Mouse (Mus musculus) hindbrain, embryonic 14.5 days (tissue): ENCODE results near the gene Grm1. TPM values are rescaled to one million over a fixed set of nuclear protein-coding genes. Genes with fewer than 3 reads are reported as not detected.

Source experiments
- ATAC-seq: fragments of 200-750 bp; cut with Nextera tagmentation; 2 replicates; pipeline ENCODE4 v1.8.0; 2017; ENCODE audit warnings: moderate number of reproducible peaks, mild to moderate bottlenecking, moderate TSS enrichment, moderate library complexity; ENCODE audit not compliant: low FRiP score
- DNase-seq: peaks from one replicate; pipeline ENCODE4 v3.0.0-alpha.2; 2015; ENCODE audit warnings: low spot score
- H3K27ac ChIP-seq: fragments of 300-500 bp; sonication (generic); 2 replicates; pipeline ENCODE4 v1.5.1; 2014; ENCODE audit warnings: mild to moderate bottlenecking, moderate library complexity
- H3K27me3 ChIP-seq: fragments of 300-500 bp; sonication (generic); 2 replicates; pipeline ENCODE4 v1.6.1; 2014; ENCODE audit warnings: mild to moderate bottlenecking, low read length, mixed read lengths; ENCODE audit not compliant: control insufficient read depth, insufficient read depth
- H3K36me3 ChIP-seq: fragments of 300-500 bp; sonication (generic); replicated peaks from 2 replicates; pipeline ENCODE4 v1.6.1; 2014; ENCODE audit not compliant: control insufficient read depth, insufficient read depth
- H3K4me1 ChIP-seq: fragments of 300-500 bp; sonication (generic); replicated peaks from 2 replicates; pipeline ENCODE4 v1.6.1; 2014; ENCODE audit warnings: antibody characterized with exemption, low read length, mixed read lengths; ENCODE audit not compliant: control insufficient read depth, insufficient read depth
- H3K4me2 ChIP-seq: fragments of 300-500 bp; sonication (generic); replicated peaks from 2 replicates; pipeline ENCODE4 v1.6.1; 2014; ENCODE audit warnings: mild to moderate bottlenecking, moderate library complexity
- H3K4me3 ChIP-seq: fragments of 300-500 bp; sonication (generic); replicated peaks from 2 replicates; pipeline ENCODE4 v1.5.1; 2014; ENCODE audit warnings: mild to moderate bottlenecking, low read length
- H3K9ac ChIP-seq: fragments of 300-500 bp; sonication (generic); 2 replicates; pipeline ENCODE4 v1.6.1; 2014
- H3K9me3 ChIP-seq: fragments of 300-500 bp; sonication (generic); 2 replicates; pipeline ENCODE4 v1.6.1; 2016; ENCODE audit warnings: low read length; ENCODE audit not compliant: control insufficient read depth
- WGBS: fragments of 180-500 bp; shearing (Covaris S2); extraction: QIAGEN DNeasy Blood & Tissue Kit; methylation state at CpG from one replicate; pipeline ENCODE4 v1.1.7; 2014; 5-methylcytosine and 5-hydroxymethylcytosine counted together
- polyA plus RNA-seq: library from polyadenylated mRNA; unstranded; fragments of >200 nt; fragmentation: Nextera tagmentation; extraction: Ambion mirVana; gene quantifications from 2 replicates; pipeline ENCODE4 v1.2.1, GENCODE M21; 2014

The Grm1 gene
- polyA plus RNA-seq, 1 experiment from 2014 or later: 5.1 TPM

- DNase-seq (no peak), ATAC-seq (no peak)
- 94% methylated on average over 1 of the region's 1 CpGs for WGBS
Measured at GRCm38 (mm10) chr10:10681048-10681447, 401.1 kb downstream of the Grm1 start, which contains the start of gene Gm10944. Gm10944 (plus strand) TSS chr10:10681348.

GRCm38 (mm10) chr10:10659976-10660375 is 422.2 kb downstream of the Grm1 start:
- H3K36me3 ChIP-seq: no peaks in the 10 kb centered on the region
- no peaks in the 10 kb centered on the region for H3K4me1 ChIP-seq
- H3K9ac ChIP-seq: no peak overlapping the region
- H3K27ac ChIP-seq: no peak overlapping the region
- no peaks in the 10 kb centered on the region for H3K9me3 ChIP-seq
- no peaks in the 10 kb centered on the region for H3K27me3 ChIP-seq
- no peak for DNase-seq
- 76% methylated on average over 3 of the region's 3 CpGs for WGBS
- ATAC-seq: no peak
- H3K4me3 ChIP-seq: no peak overlapping the region
- no peak overlapping the region for H3K4me2 ChIP-seq

More at GRCm38 (mm10) chr10:10681048-10681447, 401.1 kb downstream of the Grm1 start, which contains the start of gene Gm10944:
- Histone ChIP-seq H3K9me3 (no peaks in the 10 kb centered on the region), H3K4me1 (no peaks in the 10 kb centered on the region), H3K4me3 (no peak within 1 kb of the TSS), H3K27me3 (no peaks in the 10 kb centered on the region), H3K9ac (no peak within 1 kb of the TSS), H3K4me2 (no peak within 1 kb of the TSS), H3K27ac (no peak within 1 kb of the TSS), H3K36me3 (no peaks in the 10 kb centered on the region)

GRCm38 (mm10) chr10:10659161-10659560 is 423.0 kb downstream of the Grm1 start:
- DNase-seq (no peak), ATAC-seq (no peak)
- Histone ChIP-seq H3K36me3 (no peaks in the 10 kb centered on the region), H3K27me3 (no peaks in the 10 kb centered on the region), H3K9ac (no peak overlapping the region), H3K27ac (no peak overlapping the region), H3K4me2 (no peak overlapping the region), H3K4me1 (no peaks in the 10 kb centered on the region), H3K4me3 (no peak overlapping the region), H3K9me3 (no peaks in the 10 kb centered on the region)
- 89% methylated on average over 3 of the region's 3 CpGs for WGBS

GRCm38 (mm10) chr10:10656621-10657020 is 425.5 kb downstream of the Grm1 start:
- Histone ChIP-seq H3K9me3 (no peaks in the 10 kb centered on the region), H3K27me3 (no peaks in the 10 kb centered on the region), H3K36me3 (no peaks in the 10 kb centered on the region), H3K27ac (no peak overlapping the region), H3K4me3 (no peak overlapping the region), H3K9ac (no peak overlapping the region), H3K4me1 (no peaks in the 10 kb centered on the region), H3K4me2 (no peak overlapping the region)
- WGBS: 89% methylated on average over 4 of the region's 4 CpGs
- DNase-seq: no peak
- no peak for ATAC-seq

- Histone ChIP-seq H3K4me2 (no peak overlapping the region), H3K27ac (no peak overlapping the region), H3K4me1 (no peaks in the 10 kb centered on the region), H3K9ac (no peak overlapping the region), H3K27me3 (no peaks in the 10 kb centered on the region), H3K36me3 (no peaks in the 10 kb centered on the region), H3K4me3 (no peak overlapping the region), H3K9me3 (no peaks in the 10 kb centered on the region)
- DNase-seq (no peak), ATAC-seq (no peak)
Measured at GRCm38 (mm10) chr10:10655991-10656390, 426.2 kb downstream of the Grm1 start.

Other genes starting within 250 kb of the Grm1 start
- gene Shprh, start 67.1 kb upstream of the Grm1 start, polyA plus RNA-seq: 26.8 and 27.2 TPM in 2 replicates
- gene Fbxo30, start 199.0 kb upstream of the Grm1 start, polyA plus RNA-seq: 16.3 and 16.7 TPM in 2 replicates